Mouse (Mus musculus) midbrain, embryonic 10.5 days (tissue): Measurements from ENCODE around the gene Gm37240. TPM values are rescaled to one million over a fixed set of nuclear protein-coding genes. Genes with fewer than 3 reads are reported as not detected.

ENCODE experiments used
- DNase-seq: peaks from one replicate; pipeline ENCODE4 v3.0.0-alpha.2; 2017; ENCODE audit warnings: low spot score
- H3K27ac ChIP-seq: fragments of 300-500 bp; sonication (generic); replicated peaks from 2 replicates; pipeline ENCODE4 v1.5.1; 2016; ENCODE audit warnings: mild to moderate bottlenecking
- H3K27me3 ChIP-seq: fragments of 300-500 bp; sonication (generic); 2 replicates; pipeline ENCODE4 v1.6.1; 2016; ENCODE audit warnings: low read depth, mild to moderate bottlenecking; ENCODE audit not compliant: poor library complexity, severe bottlenecking
- H3K36me3 ChIP-seq: fragments of 300-500 bp; sonication (generic); 2 replicates; pipeline ENCODE4 v1.6.1; 2016; ENCODE audit warnings: mild to moderate bottlenecking, moderate library complexity
- H3K4me1 ChIP-seq: fragments of 300-500 bp; sonication (generic); 2 replicates; pipeline ENCODE4 v1.6.1; 2016
- H3K4me3 ChIP-seq: fragments of 300-500 bp; sonication (generic); 2 replicates; pipeline ENCODE4 v1.5.1; 2016; ENCODE audit warnings: mild to moderate bottlenecking, moderate library complexity
- H3K9me3 ChIP-seq: fragments of 300-500 bp; sonication (generic); replicated peaks from 2 replicates; pipeline ENCODE4 v1.6.1; 2016; ENCODE audit warnings: mild to moderate bottlenecking
- WGBS: fragments of 180-500 bp; shearing (Covaris S2); methylation state at CpG from one replicate; pipeline ENCODE4 v1.1.7; 2016; 5-methylcytosine and 5-hydroxymethylcytosine counted together
- polyA plus RNA-seq: library from polyadenylated mRNA; unstranded; fragments of >200 nt; fragmentation: Nextera tagmentation; extraction: Ambion mirVana; gene quantifications from 2 replicates; pipeline ENCODE4 v1.2.1, GENCODE M21; 2016

The Gm37240 gene
- polyA plus RNA-seq, 1 experiment from 2014 or later, result 0.44 TPM

- 89% methylated on average over 9 of the region's 9 CpGs for WGBS
- DNase-seq, result no peak
- Histone ChIP-seq H3K36me3 (no peaks in the 10 kb centered on the region), H3K9me3 (no peaks in the 10 kb centered on the region; the same call in 1 of the 2 replicates), H3K4me3 (no peak overlapping the region), H3K4me1 (peaks cover 6% of the 10 kb centered on the region), H3K27ac (no peak overlapping the region), H3K27me3 (no peaks in the 10 kb centered on the region)
These were observed 592.1 kb downstream of the Gm37240 start for GRCm38 (mm10) chr3:85295229-85295628.

GRCm38 (mm10) chr3:85287627-85288026, 599.7 kb downstream of the Gm37240 start:
- 83% methylated on average over 2 of the region's 2 CpGs for WGBS
- Histone ChIP-seq H3K27ac (no peak overlapping the region), H3K36me3 (no peaks in the 10 kb centered on the region), H3K4me1 (no peaks in the 10 kb centered on the region), H3K4me3 (no peak overlapping the region), H3K27me3 (no peaks in the 10 kb centered on the region), H3K9me3 (no peaks in the 10 kb centered on the region)
- DNase-seq, result no peak

- Histone ChIP-seq H3K27me3 (no peaks in the 10 kb centered on the region), H3K36me3 (no peaks in the 10 kb centered on the region), H3K9me3 (no peaks in the 10 kb centered on the region), H3K4me1 (no peaks in the 10 kb centered on the region), H3K27ac (no peak overlapping the region), H3K4me3 (no peak overlapping the region)
- DNase-seq, result no peak
- 93% methylated on average over 2 of the region's 2 CpGs for WGBS
These were observed 602.8 kb downstream of the Gm37240 start for GRCm38 (mm10) chr3:85284483-85284882.

GRCm38 (mm10) chr3:85282816-85283215, 604.5 kb downstream of the Gm37240 start:
- no peaks in the 10 kb centered on the region for H3K4me1 ChIP-seq
- H3K36me3 ChIP-seq, result no peaks in the 10 kb centered on the region
- no peak for DNase-seq
- H3K27me3 ChIP-seq, result no peaks in the 10 kb centered on the region
- no peaks in the 10 kb centered on the region for H3K9me3 ChIP-seq
- 87% methylated on average over 5 of the region's 5 CpGs for WGBS
- no peak overlapping the region for H3K4me3 ChIP-seq
- H3K27ac ChIP-seq, result no peak overlapping the region

GRCm38 (mm10) chr3:85275075-85275474, 612.2 kb downstream of the Gm37240 start:
- DNase-seq, result peak; percentile 45
- H3K36me3 ChIP-seq, result no peaks in the 10 kb centered on the region
- no peak overlapping the region for H3K4me3 ChIP-seq
- H3K9me3 ChIP-seq, result no peaks in the 10 kb centered on the region
- no peak overlapping the region for H3K27ac ChIP-seq
- no peaks in the 10 kb centered on the region for H3K27me3 ChIP-seq
- H3K4me1 ChIP-seq, result 0 out of 2 replicates have a peak, but pooled peaks cover 6% of the 10 kb centered on the region
- WGBS, result 42% methylated on average over 10 of the region's 10 CpGs

- no peaks in the 10 kb centered on the region for H3K9me3 ChIP-seq
- H3K36me3 ChIP-seq, result no peaks in the 10 kb centered on the region
- H3K4me1 ChIP-seq, result 0 out of 2 replicates have a peak, but pooled peaks cover 6% of the 10 kb centered on the region
- no peak overlapping the region for H3K27ac ChIP-seq
- 84% methylated on average over 2 of the region's 2 CpGs for WGBS
- no peaks in the 10 kb centered on the region for H3K27me3 ChIP-seq
- no peak for DNase-seq
- no peak overlapping the region for H3K4me3 ChIP-seq
These were observed 615.8 kb downstream of the Gm37240 start for GRCm38 (mm10) chr3:85271491-85271890.

- WGBS, result 81% methylated on average over 2 of the region's 2 CpGs
- Histone ChIP-seq H3K9me3 (no peaks in the 10 kb centered on the region), H3K4me1 (no peaks in the 10 kb centered on the region), H3K27me3 (no peaks in the 10 kb centered on the region), H3K36me3 (no peaks in the 10 kb centered on the region), H3K27ac (no peak overlapping the region), H3K4me3 (no peak overlapping the region)
- DNase-seq, result no peak
These were observed 622.4 kb downstream of the Gm37240 start for GRCm38 (mm10) chr3:85264963-85265362.

GRCm38 (mm10) chr3:85264546-85264945, 622.8 kb downstream of the Gm37240 start:
- WGBS, result 86% methylated on average over 6 of the region's 6 CpGs
- H3K36me3 ChIP-seq, result no peaks in the 10 kb centered on the region
- no peak overlapping the region for H3K4me3 ChIP-seq
- no peaks in the 10 kb centered on the region for H3K4me1 ChIP-seq
- no peak for DNase-seq
- H3K9me3 ChIP-seq, result no peaks in the 10 kb centered on the region
- no peak overlapping the region for H3K27ac ChIP-seq
- H3K27me3 ChIP-seq, result no peaks in the 10 kb centered on the region

GRCm38 (mm10) chr3:85254526-85254925, 632.8 kb downstream of the Gm37240 start:
- DNase-seq, result no peak
- no peaks in the 10 kb centered on the region for H3K4me1 ChIP-seq
- no peak overlapping the region for H3K27ac ChIP-seq
- no peak overlapping the region for H3K4me3 ChIP-seq
- no peaks in the 10 kb centered on the region for H3K36me3 ChIP-seq
- H3K9me3 ChIP-seq, result no peaks in the 10 kb centered on the region
- WGBS, result 90% methylated on average over 5 of the region's 5 CpGs
- H3K27me3 ChIP-seq, result no peaks in the 10 kb centered on the region

GRCm38 (mm10) chr3:85251631-85252030, 635.7 kb downstream of the Gm37240 start:
- H3K27ac ChIP-seq, result no peak overlapping the region
- no peak for DNase-seq
- H3K9me3 ChIP-seq, result no peaks in the 10 kb centered on the region
- no peaks in the 10 kb centered on the region for H3K27me3 ChIP-seq
- no peak overlapping the region for H3K4me3 ChIP-seq
- 79% methylated on average over 6 of the region's 6 CpGs for WGBS
- H3K4me1 ChIP-seq, result no peaks in the 10 kb centered on the region
- H3K36me3 ChIP-seq, result no peaks in the 10 kb centered on the region

GRCm38 (mm10) chr3:85246131-85246530, 641.2 kb downstream of the Gm37240 start:
- DNase-seq, result no peak
- H3K36me3 ChIP-seq, result no peaks in the 10 kb centered on the region
- WGBS, result 93% methylated on average over 3 of the region's 3 CpGs
- H3K4me3 ChIP-seq, result no peak overlapping the region
- no peaks in the 10 kb centered on the region for H3K9me3 ChIP-seq
- H3K27me3 ChIP-seq, result no peaks in the 10 kb centered on the region
- H3K4me1 ChIP-seq, result no peaks in the 10 kb centered on the region
- no peak overlapping the region for H3K27ac ChIP-seq

GRCm38 (mm10) chr3:85236546-85236945, 650.8 kb downstream of the Gm37240 start:
- Histone ChIP-seq H3K9me3 (no peaks in the 10 kb centered on the region), H3K36me3 (no peaks in the 10 kb centered on the region), H3K27ac (no peak overlapping the region), H3K4me3 (no peak overlapping the region), H3K27me3 (no peaks in the 10 kb centered on the region), H3K4me1 (no peaks in the 10 kb centered on the region)
- WGBS, result 78% methylated on average over 3 of the region's 3 CpGs
- peak; percentile 9 for DNase-seq

- no peaks in the 10 kb centered on the region for H3K4me1 ChIP-seq
- no peak overlapping the region for H3K27ac ChIP-seq
- DNase-seq, result no peak
- H3K27me3 ChIP-seq, result no peaks in the 10 kb centered on the region
- no peaks in the 10 kb centered on the region for H3K36me3 ChIP-seq
- no peak overlapping the region for H3K4me3 ChIP-seq
- H3K9me3 ChIP-seq, result no peaks in the 10 kb centered on the region
- WGBS, result 56% methylated on average over 6 of the region's 6 CpGs
These were observed 654.5 kb downstream of the Gm37240 start for GRCm38 (mm10) chr3:85232846-85233245.

- H3K9me3 ChIP-seq, result no peaks in the 10 kb centered on the region
- no peak for DNase-seq
- no peaks in the 10 kb centered on the region for H3K36me3 ChIP-seq
- H3K4me1 ChIP-seq, result no peaks in the 10 kb centered on the region
- 87% methylated on average over 5 of the region's 5 CpGs for WGBS
- no peak overlapping the region for H3K27ac ChIP-seq
- H3K27me3 ChIP-seq, result no peaks in the 10 kb centered on the region
- H3K4me3 ChIP-seq, result no peak overlapping the region
These were observed 665.3 kb downstream of the Gm37240 start for GRCm38 (mm10) chr3:85222046-85222445.
